Mouse (Mus musculus) intestine, postnatal 0 days (tissue): Measurements from ENCODE around the gene Esp15. TPM values are rescaled to one million over a fixed set of nuclear protein-coding genes. Genes with fewer than 3 reads are reported as not detected.
"Not testable (repeated sequence)": the region's sequence is repeated elsewhere in the genome, so short reads cannot be mapped to it uniquely, and the experiment has no call there.

Experiments
- ATAC-seq: fragments of 200-750 bp; cut with Nextera tagmentation; 2 replicates; pipeline ENCODE4 v1.8.0; 2017; ENCODE audit warnings: mild to moderate bottlenecking, moderate TSS enrichment, moderate library complexity
- H3K27ac ChIP-seq: fragments of 300-500 bp; sonication (generic); 2 replicates; pipeline ENCODE4 v1.5.1; 2014; ENCODE audit warnings: mild to moderate bottlenecking, low read depth, low read length, moderate library complexity
- H3K27me3 ChIP-seq: fragments of 300-500 bp; sonication (generic); replicated peaks from 2 replicates; pipeline ENCODE4 v1.6.1; 2014; ENCODE audit warnings: low read length, mixed read lengths; ENCODE audit not compliant: control insufficient read depth, insufficient read depth
- H3K36me3 ChIP-seq: fragments of 300-500 bp; sonication (generic); 2 replicates; pipeline ENCODE4 v1.6.1; 2014; ENCODE audit warnings: mild to moderate bottlenecking, moderate library complexity; ENCODE audit not compliant: control insufficient read depth, insufficient read depth
- H3K4me1 ChIP-seq: fragments of 300-500 bp; sonication (generic); replicated peaks from 2 replicates; pipeline ENCODE4 v1.6.1; 2014; ENCODE audit warnings: antibody characterized with exemption, low read length, mixed read lengths; ENCODE audit not compliant: control insufficient read depth, insufficient read depth
- H3K4me2 ChIP-seq: fragments of 300-500 bp; sonication (generic); replicated peaks from 2 replicates; pipeline ENCODE4 v1.6.1; 2014; ENCODE audit warnings: low read depth, mild to moderate bottlenecking, moderate library complexity
- H3K4me3 ChIP-seq: fragments of 300-500 bp; sonication (generic); 2 replicates; pipeline ENCODE4 v1.5.1; 2014; ENCODE audit warnings: low read depth, low read length
- H3K9ac ChIP-seq: fragments of 300-500 bp; sonication (generic); 2 replicates; pipeline ENCODE4 v1.6.1; 2014; ENCODE audit warnings: mild to moderate bottlenecking, low read depth, low read length
- H3K9me3 ChIP-seq: fragments of 300-500 bp; sonication (generic); 2 replicates; pipeline ENCODE4 v1.6.1; 2016; ENCODE audit warnings: mixed run types; ENCODE audit not compliant: control insufficient read depth
- CTCF ChIP-seq: sonication (generic); IDR thresholded peaks from 2 replicates; pipeline ENCODE4 v1.5.1; 2016; ENCODE audit warnings: low read depth, mild to moderate bottlenecking, control low read depth, antibody characterized with exemption, moderate library complexity
- WGBS: fragments of 180-500 bp; shearing (Covaris S2); extraction: QIAGEN DNeasy Blood & Tissue Kit; methylation state at CpG from one replicate; pipeline ENCODE4 v1.1.7; 2014; 5-methylcytosine and 5-hydroxymethylcytosine counted together
- polyA plus RNA-seq: library from polyadenylated mRNA; unstranded; fragments of >200 nt; fragmentation: Nextera tagmentation; extraction: Ambion mirVana; gene quantifications from 2 replicates; pipeline ENCODE4 v1.2.1, GENCODE M21; 2015

Gene Esp15
- polyA plus RNA-seq = not detected in 2 replicates

DNA sequence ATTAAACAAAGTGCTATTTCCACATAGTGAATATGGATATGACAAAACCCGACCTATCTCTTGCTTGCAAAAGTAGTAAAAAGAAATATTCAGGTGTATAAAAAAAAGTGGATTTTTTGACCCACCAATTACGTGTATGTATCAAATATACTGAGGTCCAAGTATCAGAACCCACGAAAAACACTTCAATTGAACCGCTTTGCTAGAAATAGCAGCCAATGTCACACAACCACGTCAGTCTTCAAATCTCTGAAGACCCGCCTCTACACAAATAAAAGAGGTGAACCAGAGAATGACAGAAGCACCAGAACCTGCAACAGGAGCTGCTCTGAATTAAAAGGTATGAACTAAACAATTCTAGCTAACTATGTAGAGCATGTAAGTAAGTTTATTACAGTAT is at the start of gene Esp15:
Gene Esp15 (plus strand): TSS at position 301 of the 400 bp plus-strand sequence.
- WGBS = 64% methylated on average over 6 of the region's 6 CpGs
- not testable (repeated sequence) for H3K9ac ChIP-seq, H3K27me3 ChIP-seq, H3K4me2 ChIP-seq, ATAC-seq, H3K27ac ChIP-seq, H3K36me3 ChIP-seq, H3K9me3 ChIP-seq, H3K4me1 ChIP-seq, H3K4me3 ChIP-seq

DNA sequence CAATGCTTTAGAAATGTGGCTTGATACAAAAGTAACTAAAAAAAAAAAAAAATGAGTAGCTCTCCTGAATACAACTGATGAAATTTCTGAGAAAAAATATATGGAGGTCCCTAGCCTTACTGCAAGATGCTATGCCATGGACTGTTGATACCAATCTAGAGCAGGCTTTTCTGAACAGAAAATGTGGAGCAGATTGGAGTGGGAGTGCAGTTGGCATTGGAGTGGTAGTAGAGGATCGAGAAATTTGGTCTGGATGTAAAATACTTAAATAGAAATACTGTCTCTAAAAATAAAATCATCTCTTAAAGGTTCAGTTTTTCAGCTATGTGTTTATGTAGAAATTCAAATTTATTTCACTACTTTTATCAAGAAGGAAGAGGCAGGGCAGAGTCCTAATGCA is 49.2 kb upstream of the Esp15 start:
- no peak for ATAC-seq
- no peak for TF ChIP-seq CTCF
- Histone ChIP-seq H3K27ac (no peak overlapping the region), H3K9ac (no peak overlapping the region), H3K4me1 (no peaks in the 10 kb centered on the region), H3K27me3 (no peaks in the 10 kb centered on the region), H3K4me3 (no peak overlapping the region), H3K36me3 (no peaks in the 10 kb centered on the region), H3K4me2 (no peak overlapping the region), H3K9me3 (0 out of 2 replicates have a peak, but pooled peaks cover 4% of the 10 kb centered on the region)
- WGBS = 46% methylated on average over 1 of the region's 1 CpGs

Other genes with a start within 250 kb of the Esp15 start
- gene Esp18, start 234.6 kb upstream of the Esp15 start, polyA plus RNA-seq = not detected in 2 replicates
- not detected in 2 replicates for gene Esp16, start 104.8 kb upstream of the Esp15 start, polyA plus RNA-seq